Mouse (Mus musculus) CH12.LX (cell line): Measurements from ENCODE around the gene Ahr. TPM values are rescaled to one million over a fixed set of nuclear protein-coding genes. Genes with fewer than 3 reads are reported as not detected.

Experiments
- DNase-seq: peaks from one replicate; pipeline ENCODE4 v3.0.0-alpha.2; 2013; ENCODE audit errors: extremely low read depth
- H3K27ac ChIP-seq: 2 replicates; pipeline ENCODE4 v1.5.1; 2012; ENCODE audit warnings: low read depth, mild to moderate bottlenecking, control low read depth, moderate library complexity; ENCODE audit not compliant: insufficient read depth
- H3K27me3 ChIP-seq: replicated peaks from 2 replicates; pipeline ENCODE3; 2012; ENCODE audit warnings: inconsistent platforms
- H3K36me3 ChIP-seq, 2 experiments: replicated peaks in 1 of 2; 2 replicates each; pipeline versions ENCODE3 to v1.6.1; 2012; ENCODE audit warnings: inconsistent platforms in 1 of 2, low read length in 1 of 2, mild to moderate bottlenecking in 1 of 2, mixed read lengths in 1 of 2, moderate library complexity in 1 of 2; ENCODE audit not compliant: control insufficient read depth in 1 of 2, insufficient read depth in 1 of 2
- H3K4me1 ChIP-seq, 2 experiments: 2 replicates each; pipeline ENCODE4 v1.6.1; 2012; ENCODE audit warnings: inconsistent platforms in 1 of 2, moderate library complexity in 1 of 2; ENCODE audit not compliant: insufficient read depth in 2 of 2, control insufficient read depth in 1 of 2
- H3K4me2 ChIP-seq: 2 replicates; pipeline ENCODE4 v1.6.1; 2012; ENCODE audit warnings: low read depth, mild to moderate bottlenecking, control low read depth; ENCODE audit not compliant: poor library complexity, insufficient read depth, severe bottlenecking
- H3K4me3 ChIP-seq, 3 experiments: fragments of 150-350 bp in 1 of 3; sonication (generic) in 1 of 3; replicated peaks in 1 of 3; 2 replicates each; pipeline versions ENCODE3 to v1.5.1; 2011 to 2012; ENCODE audit warnings: low read depth in 2 of 3, low read length in 2 of 3, mild to moderate bottlenecking in 2 of 3, moderate library complexity in 2 of 3, control low read depth in 1 of 3, improper control_type of control experiment in 1 of 3, inconsistent platforms in 1 of 3, mixed read lengths in 1 of 3; ENCODE audit not compliant: poor library complexity in 1 of 3
- H3K79me2 ChIP-seq: replicated peaks from 2 replicates; pipeline ENCODE4 v1.6.1; 2012; ENCODE audit warnings: mild to moderate bottlenecking, moderate library complexity; ENCODE audit not compliant: control insufficient read depth, poor library complexity, insufficient read depth, severe bottlenecking; ENCODE audit errors: extremely low read depth
- H3K9ac ChIP-seq: 2 replicates; pipeline ENCODE4 v1.6.1; 2012; ENCODE audit warnings: low read depth, mild to moderate bottlenecking, control low read depth, moderate library complexity; ENCODE audit not compliant: insufficient read depth
- H3K9me3 ChIP-seq: replicated peaks from 2 replicates; pipeline ENCODE3; 2012; ENCODE audit warnings: low read length, inconsistent platforms, mixed read lengths
- BHLHE40 ChIP-seq: IDR thresholded peaks from 2 replicates; pipeline ENCODE4 v1.6.1; 2011; ENCODE audit warnings: mild to moderate bottlenecking, low read depth, low read length, improper control_type of control experiment
- CHD1 ChIP-seq: IDR thresholded peaks from 2 replicates; pipeline ENCODE4 v1.6.1; 2012; ENCODE audit warnings: low read depth, low read length, improper control_type of control experiment, inconsistent platforms
- CHD2 ChIP-seq: IDR thresholded peaks from 2 replicates; pipeline ENCODE4 v1.6.1; 2011; ENCODE audit warnings: low read length, improper control_type of control experiment
- CTCF ChIP-seq, 2 experiments: IDR thresholded peaks in 1 of 2; conservative IDR thresholded peaks in 1 of 2; 2 replicates each; pipeline ENCODE4 v1.5.1; 2011 to 2012; ENCODE audit warnings: low read depth in 2 of 2, low read length in 2 of 2, improper control_type of control experiment in 1 of 2, inconsistent platforms in 1 of 2, mild to moderate bottlenecking in 1 of 2, moderate library complexity in 1 of 2
- E2F4 ChIP-seq: IDR thresholded peaks from 2 replicates; pipeline ENCODE4 v1.6.1; 2011; ENCODE audit warnings: low read depth, low read length, improper control_type of control experiment; ENCODE audit not compliant: insufficient replicate concordance
- ELF1 ChIP-seq: IDR thresholded peaks from 2 replicates; pipeline ENCODE4 v1.6.1; 2014; ENCODE audit warnings: low read depth, mild to moderate bottlenecking, inconsistent platforms, low read length, improper control_type of control experiment
- EP300 ChIP-seq: IDR thresholded peaks from 2 replicates; pipeline ENCODE4 v1.6.1; 2011; ENCODE audit warnings: low read length, improper control_type of control experiment
- ETS1 ChIP-seq: conservative IDR thresholded peaks from 2 replicates; pipeline ENCODE4 v1.6.1; 2012; ENCODE audit warnings: low read depth, mild to moderate bottlenecking, inconsistent platforms, low read length, improper control_type of control experiment, moderate library complexity
- GABPA ChIP-seq: IDR thresholded peaks from 2 replicates; pipeline ENCODE4 v1.6.1; 2012; ENCODE audit warnings: low read depth, low read length, improper control_type of control experiment, inconsistent platforms; ENCODE audit not compliant: insufficient replicate concordance
- HCFC1 ChIP-seq: IDR thresholded peaks from 2 replicates; pipeline ENCODE4 v1.6.1; 2012; ENCODE audit warnings: low read depth, mild to moderate bottlenecking, inconsistent platforms, low read length, improper control_type of control experiment
- IRF4 ChIP-seq: IDR thresholded peaks from 2 replicates; pipeline ENCODE4 v1.6.1; 2014; ENCODE audit warnings: low read depth, mild to moderate bottlenecking, inconsistent platforms, low read length, improper control_type of control experiment
- JUN ChIP-seq: IDR thresholded peaks from 2 replicates; pipeline ENCODE4 v1.6.1; 2011; ENCODE audit warnings: low read depth, mild to moderate bottlenecking, low read length, improper control_type of control experiment, moderate library complexity; ENCODE audit not compliant: insufficient read depth
- JUND ChIP-seq: conservative IDR thresholded peaks from 2 replicates; pipeline ENCODE4 v1.6.1; 2011; ENCODE audit warnings: low read depth, low read length, improper control_type of control experiment
- KAT2A ChIP-seq: IDR thresholded peaks from 2 replicates; pipeline ENCODE4 v1.6.1; 2012; ENCODE audit warnings: low read length, improper control_type of control experiment, inconsistent platforms; ENCODE audit not compliant: insufficient replicate concordance
- MAFK ChIP-seq: IDR thresholded peaks from 2 replicates; pipeline ENCODE4 v1.6.1; 2011; ENCODE audit warnings: low read length, improper control_type of control experiment; ENCODE audit not compliant: insufficient replicate concordance
- MAX ChIP-seq: IDR thresholded peaks from 2 replicates; pipeline ENCODE4 v1.6.1; 2011; ENCODE audit warnings: low read length, improper control_type of control experiment
- MAZ ChIP-seq: IDR thresholded peaks from 2 replicates; pipeline ENCODE4 v1.6.1; 2012; ENCODE audit warnings: low read depth, mild to moderate bottlenecking, inconsistent platforms, low read length, improper control_type of control experiment, moderate library complexity
- MEF2A ChIP-seq: IDR thresholded peaks from 2 replicates; pipeline ENCODE4 v1.6.1; 2014; ENCODE audit warnings: low read depth, mild to moderate bottlenecking, inconsistent platforms, low read length, improper control_type of control experiment, borderline replicate concordance
- MXI1 ChIP-seq: IDR thresholded peaks from 2 replicates; pipeline ENCODE4 v1.6.1; 2011; ENCODE audit warnings: mild to moderate bottlenecking, low read depth, low read length, improper control_type of control experiment
- MYC ChIP-seq: IDR thresholded peaks from 2 replicates; pipeline ENCODE4 v1.6.1; 2011; ENCODE audit warnings: low read depth, mild to moderate bottlenecking, improper control_type of control experiment, low read length
- NELFE ChIP-seq: IDR thresholded peaks from 2 replicates; pipeline ENCODE4 v1.6.1; 2011; ENCODE audit warnings: low read depth, low read length, improper control_type of control experiment
- NRF1 ChIP-seq: IDR thresholded peaks from 2 replicates; pipeline ENCODE4 v1.6.1; 2014; ENCODE audit warnings: low read depth, mild to moderate bottlenecking, inconsistent platforms, low read length, improper control_type of control experiment, moderate library complexity
- PAX5 ChIP-seq: IDR thresholded peaks from 2 replicates; pipeline ENCODE4 v1.6.1; 2012; ENCODE audit warnings: low read length, inconsistent platforms, mixed read lengths
- POLR2A ChIP-seq: IDR thresholded peaks from 2 replicates; pipeline ENCODE4 v1.6.1; 2011; ENCODE audit warnings: low read depth, mild to moderate bottlenecking, improper control_type of control experiment, low read length
- POLR2AphosphoS2 ChIP-seq: IDR thresholded peaks from 2 replicates; pipeline ENCODE4 v1.6.1; 2011; ENCODE audit warnings: low read depth, low read length, improper control_type of control experiment
- RAD21 ChIP-seq: IDR thresholded peaks from 2 replicates; pipeline ENCODE4 v1.6.1; 2011; ENCODE audit warnings: low read depth, mild to moderate bottlenecking, low read length, improper control_type of control experiment, moderate library complexity
- RCOR1 ChIP-seq: conservative IDR thresholded peaks from 2 replicates; pipeline ENCODE4 v1.6.1; 2012; ENCODE audit warnings: low read depth, mild to moderate bottlenecking, inconsistent platforms, low read length, improper control_type of control experiment
- SIN3A ChIP-seq: IDR thresholded peaks from 2 replicates; pipeline ENCODE4 v1.6.1; 2012; ENCODE audit warnings: low read length, improper control_type of control experiment, inconsistent platforms
- SMC3 ChIP-seq: IDR thresholded peaks from 2 replicates; pipeline ENCODE4 v1.6.1; 2011; ENCODE audit warnings: low read depth, low read length, improper control_type of control experiment
- TBP ChIP-seq: conservative IDR thresholded peaks from 2 replicates; pipeline ENCODE4 v1.6.1; 2011; ENCODE audit warnings: low read depth, low read length, improper control_type of control experiment
- TCF12 ChIP-seq: IDR thresholded peaks from 2 replicates; pipeline ENCODE4 v1.6.1; 2014; ENCODE audit warnings: low read depth, mild to moderate bottlenecking, inconsistent platforms, low read length, improper control_type of control experiment
- UBTF ChIP-seq: IDR thresholded peaks from 2 replicates; pipeline ENCODE4 v1.6.1; 2012; ENCODE audit warnings: low read depth, mild to moderate bottlenecking, inconsistent platforms, low read length, improper control_type of control experiment, moderate library complexity
- USF1 ChIP-seq: IDR thresholded peaks from 2 replicates; pipeline ENCODE4 v1.6.1; 2014; ENCODE audit warnings: low read depth, mild to moderate bottlenecking, inconsistent platforms, low read length, improper control_type of control experiment
- USF2 ChIP-seq: conservative IDR thresholded peaks from 2 replicates; pipeline ENCODE4 v1.6.1; 2011; ENCODE audit warnings: low read depth, low read length, improper control_type of control experiment
- ZC3H11A ChIP-seq: IDR thresholded peaks from 2 replicates; pipeline ENCODE4 v1.6.1; 2012; ENCODE audit warnings: low read depth, mild to moderate bottlenecking, inconsistent platforms, low read length, improper control_type of control experiment
- ZKSCAN1 ChIP-seq: IDR thresholded peaks from 2 replicates; pipeline ENCODE4 v1.6.1; 2012; ENCODE audit warnings: low read depth, inconsistent platforms, low read length, improper control_type of control experiment, borderline replicate concordance
- ZMIZ1 ChIP-seq: IDR thresholded peaks from 2 replicates; pipeline ENCODE4 v1.6.1; 2012; ENCODE audit warnings: low read depth, mild to moderate bottlenecking, inconsistent platforms, low read length, improper control_type of control experiment
- ZNF384 ChIP-seq: IDR thresholded peaks from 2 replicates; pipeline ENCODE4 v1.6.1; 2012; ENCODE audit warnings: low read depth, low read length, improper control_type of control experiment, inconsistent platforms
- dilution Hi-C: fragments of 300-500 bp; cut with MboI; formaldehyde crosslinking; loops from 2 replicates; pipeline ENCODE4 v1.14.3; 2020; ENCODE audit warnings: low sequenced_read_pairs; ENCODE audit not compliant: extremely low pct_unique_long_range_greater_than_20kb, extremely low pct_ligation_motif_present
- in situ Hi-C: fragments of 300-500 bp; cut with MboI; formaldehyde crosslinking; loops from 3 replicates; pipeline ENCODE4 v1.14.3; 2019; ENCODE audit warnings: low sequenced_read_pairs, low pct_ligation_motif_present, low pct_unique_long_range_greater_than_20kb, mixed read lengths
- polyA plus RNA-seq: library from polyadenylated mRNA; unstranded; fragments of >175 nt; gene quantifications from 2 replicates; pipeline ENCODE4 v1.2.1, GENCODE M21; 2012; ENCODE audit warnings: low read depth; ENCODE audit not compliant: insufficient read length
- total RNA-seq, 2 experiments: library from RNA; depleted of rRNA; stranded (reverse); fragments of 300-350 nt in 1 of 2; fragments of >200 nt in 1 of 2; gene quantifications; 2 replicates each; pipeline ENCODE4 v1.2.3; 2012 to 2014

Gene Ahr
- total RNA-seq (2012; rRNA removed) = 7.1 and 7.7 TPM in 2 replicates
- 8.2 and 9.5 TPM in 2 replicates for total RNA-seq (2014; rRNA removed)
- 4.4 and 4.9 TPM in 2 replicates for polyA plus RNA-seq

GRCm38 (mm10) chr12:35534754-35535236 is at the start of gene Ahr:
TSS of gene Ahr (minus strand) at chr12:35535038.
- Histone ChIP-seq H3K9me3 (no peaks in the 10 kb centered on the region), H3K27me3 (no peaks in the 10 kb centered on the region), H3K36me3 (no peaks in the 10 kb centered on the region), H3K4me3 (peak within 1 kb of the TSS; percentile 71 to 86 (median 79))
- DNase-seq = peak; percentile 82
- peak; percentile 92 for TF ChIP-seq BHLHE40
- TF ChIP-seq MYC = peak; percentile 55; the same call in 1 of the 2 replicates
- TF ChIP-seq POLR2A = peak; percentile 67
- TF ChIP-seq NELFE = peak; percentile 56
- no peak for TF ChIP-seq E2F4
- no peak for TF ChIP-seq ELF1
- no peak for TF ChIP-seq JUN
- TF ChIP-seq ZNF384 = no peak
- TF ChIP-seq HCFC1 = peak; percentile 44; the same call in 1 of the 2 replicates
- peak; percentile 48 for TF ChIP-seq USF2
- no peak for TF ChIP-seq PAX5
- peak; percentile 81 for TF ChIP-seq USF1
- TF ChIP-seq MXI1 = peak; percentile 58
- TF ChIP-seq RAD21 = no peak
- TF ChIP-seq EP300 = no peak
- TF ChIP-seq ZC3H11A = no peak
- peak; percentile 75 for TF ChIP-seq MAX
- no peak for TF ChIP-seq ZKSCAN1
- peak; percentile 66 for TF ChIP-seq CHD2
- peak; percentile 90 for TF ChIP-seq MAZ
- TF ChIP-seq TBP = 0 out of 2 replicates have a peak, but pooled peaks have one; percentile 46
- no peak for TF ChIP-seq UBTF
- TF ChIP-seq CHD1 = no peak
- TF ChIP-seq RCOR1 = no peak
- peak; percentile 47; the same call in 1 of the 2 replicates for TF ChIP-seq TCF12
- TF ChIP-seq KAT2A = 0 out of 2 replicates have a peak, but pooled peaks have one; percentile 22
- TF ChIP-seq ZMIZ1 = 0 out of 2 replicates have a peak, but pooled peaks have one; percentile 40
- peak; percentile 37; the same call in 1 of the 2 replicates for TF ChIP-seq NRF1
- TF ChIP-seq JUND = no peak
- TF ChIP-seq ETS1 = no peak
- TF ChIP-seq GABPA = no peak
- no peak for TF ChIP-seq CTCF (conservative IDR thresholded peaks at IDR 0.05 in 1 of 2, IDR thresholded peaks at IDR 0.05 in 1 of 2; ENCODE audit: low read depth in 2 of 2, low read length in 2 of 2)
- peak; percentile 38; the same call in 1 of the 2 replicates for TF ChIP-seq IRF4
- TF ChIP-seq MAFK = no peak
- no peak for TF ChIP-seq POLR2AphosphoS2
- 0 out of 2 replicates have a peak, but pooled peaks have one; percentile 13 for TF ChIP-seq MEF2A
- no peak for TF ChIP-seq SMC3
- no peak; the same call in 1 of the 2 replicates for TF ChIP-seq SIN3A
- TF ChIP-seq, all 38 proteins: peak for 18
- H3K79me2 ChIP-seq = peaks cover 16% of the 10 kb centered on the region
- peak within 1 kb of the TSS; percentile 70 for H3K4me2 ChIP-seq
- peak within 1 kb of the TSS; percentile 0; the same call in 1 of the 2 replicates for H3K27ac ChIP-seq
- peak within 1 kb of the TSS; percentile 68; the same call in 1 of the 2 replicates for H3K9ac ChIP-seq
- dilution Hi-C loops = no loop called here
- H3K4me1 ChIP-seq = peaks cover 4 to 17% of the 10 kb centered on the region in 2 experiments; a peak in 3 of 4 replicates
- in situ Hi-C loops = loop anchor here (10.0 kb wide), 1 partner anchor 300 kb away; no protein-coding TSS in a partner anchor
